Mouse (Mus musculus) kidney, embryonic 14.5 days (tissue): Measurements from ENCODE around the gene Impg2. TPM values are rescaled to one million over a fixed set of nuclear protein-coding genes. Genes with fewer than 3 reads are reported as not detected.

Source experiments
- polyA plus RNA-seq: library from polyadenylated mRNA; unstranded; fragments of >200 nt; fragmentation: Nextera tagmentation; extraction: Ambion mirVana; gene quantifications from 2 replicates; pipeline ENCODE4 v1.2.1, GENCODE M21; 2014

Gene Impg2
- polyA plus RNA-seq, 1 experiment from 2014 or later: 0.28 TPM

Other genes with a start within 250 kb of the Impg2 start
- gene Rpl24, start 238.0 kb upstream of the Impg2 start, polyA plus RNA-seq: 858 and 1,157 TPM in 2 replicates
- 13.8 and 24.5 TPM in 2 replicates for gene Zbtb11, start 230.4 kb upstream of the Impg2 start, polyA plus RNA-seq
- 228 and 236 TPM in 2 replicates for gene Pcnp, start 174.6 kb upstream of the Impg2 start, polyA plus RNA-seq
- 32.8 and 34.3 TPM in 2 replicates for gene Trmt10c, start 166.5 kb upstream of the Impg2 start, polyA plus RNA-seq
- 24.0 and 33.2 TPM in 2 replicates for gene Senp7, start 156.0 kb upstream of the Impg2 start, polyA plus RNA-seq